Mouse (Mus musculus) layer of hippocampus, adult 8-10 months (tissue): ENCODE results near the gene Gm17584. TPM values are rescaled to one million over a fixed set of nuclear protein-coding genes. Genes with fewer than 3 reads are reported as not detected.
"Not testable (repeated sequence)": the region's sequence is repeated elsewhere in the genome, so short reads cannot be mapped to it uniquely, and the experiment has no call there.

ENCODE experiments used
- DNase-seq, 2 experiments: peaks; one replicate each; pipeline ENCODE4 v3.0.0; 2022; ENCODE audit warnings: low spot score in 2 of 2
- total RNA-seq, 4 experiments: library from RNA; stranded (reverse); gene quantifications; 2 replicates each; pipeline ENCODE4 v1.2.4; 2022

Gm17584 gene
- total RNA-seq = not detected

- not testable (repeated sequence) for DNase-seq
Measured at GRCm38 (mm10) chrX:124500263-124500662, at the start of gene Gm17584. TSS of gene Gm17584 (plus strand) at chrX:124500563.

Other genes with a start within 250 kb of the Gm17584 start
- gene Gm17469, start 129.3 kb downstream of the Gm17584 start, total RNA-seq = not detected